Mouse (Mus musculus): ENCODE results near the gene Ccdc60. TPM values are rescaled to one million over a fixed set of nuclear protein-coding genes. Genes with fewer than 3 reads are reported as not detected.
"Not testable (repeated sequence)": the region's sequence is repeated elsewhere in the genome, so short reads cannot be mapped to it uniquely, and the experiment has no call there.

Gene Ccdc60
- total and polyA plus RNA-seq, 2 experiments from 2014 or later, result 0.11 TPM; not detected in 1

- ATAC-seq (ENCODE audit: insufficient read depth, low read depth) (no peak), DNase-seq (ENCODE audit: low spot score) (no peak)
- WGBS, result 68% methylated on average over 11 of the region's 11 CpGs
- Histone ChIP-seq H3K4me2 (ENCODE audit: low read depth, low read length) (no peak overlapping the region), H3K9me3 (replicated peaks; ENCODE audit: control insufficient read depth, low read length) (no peaks in the 10 kb centered on the region), H3K9ac (replicated peaks; ENCODE audit: low read depth, low read length) (no peak overlapping the region), H3K27me3 (ENCODE audit: control insufficient read depth, insufficient read depth, low read length) (no peaks in the 10 kb centered on the region), H3K4me3 (ENCODE audit: low read depth, low read length) (no peak overlapping the region), H3K4me1 (ENCODE audit: control insufficient read depth, insufficient read depth) (no peaks in the 10 kb centered on the region), H3K27ac (ENCODE audit: low read depth) (no peak overlapping the region), H3K36me3 (replicated peaks; ENCODE audit: control insufficient read depth, insufficient read depth, low read length) (no peaks in the 10 kb centered on the region)
- TF ChIP-seq EP300 (IDR thresholded peaks at IDR 0.05; ENCODE audit: low read depth) (no peak), CTCF (IDR thresholded peaks at IDR 0.05; ENCODE audit: low read depth) (no peak)
Observed at GRCm38 (mm10) chr5:116165203-116165888, 123.4 kb downstream of the Ccdc60 start.

DNA sequence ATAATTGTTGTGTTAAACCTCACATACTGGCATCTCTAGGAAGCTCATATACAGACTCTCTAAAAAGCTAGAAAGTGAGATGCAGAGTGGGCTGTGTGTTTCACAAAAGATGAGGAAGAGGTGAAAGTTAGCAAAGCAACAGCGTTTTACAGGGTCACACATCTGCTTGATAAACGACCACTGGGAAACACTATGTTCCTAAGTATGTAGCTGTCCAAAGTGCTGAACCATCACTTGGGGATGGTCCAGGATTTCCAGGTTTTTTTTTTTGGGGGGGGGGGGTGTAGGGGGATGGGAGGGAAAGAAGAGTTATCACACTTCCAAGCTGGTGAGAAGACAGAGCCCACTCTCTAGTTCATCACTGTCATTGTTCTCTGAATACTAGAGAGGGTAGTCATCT, 134.0 kb downstream of the Ccdc60 start:
- H3K4me3 ChIP-seq (ENCODE audit: low read depth, low read length), result no peak overlapping the region
- no peak for ATAC-seq (ENCODE audit: insufficient read depth, low read depth)
- no peaks in the 10 kb centered on the region for H3K27me3 ChIP-seq (ENCODE audit: control insufficient read depth, insufficient read depth, low read length)
- H3K36me3 ChIP-seq (replicated peaks; ENCODE audit: control insufficient read depth, insufficient read depth, low read length), result no peaks in the 10 kb centered on the region
- H3K4me2 ChIP-seq (ENCODE audit: low read depth, low read length), result no peak overlapping the region
- H3K27ac ChIP-seq (ENCODE audit: low read depth), result no peak overlapping the region
- no peaks in the 10 kb centered on the region for H3K4me1 ChIP-seq (ENCODE audit: control insufficient read depth, insufficient read depth)
- TF ChIP-seq CTCF (IDR thresholded peaks at IDR 0.05; ENCODE audit: low read depth) (no peak), EP300 (IDR thresholded peaks at IDR 0.05; ENCODE audit: low read depth) (no peak)
- 24% methylated on average over 2 of the region's 2 CpGs for whole genome bisulfite sequencing
- no peak overlapping the region for H3K9ac ChIP-seq (replicated peaks; ENCODE audit: low read depth, low read length)
- H3K9me3 ChIP-seq (replicated peaks; ENCODE audit: control insufficient read depth, low read length), result no peaks in the 10 kb centered on the region
- DNase-seq (ENCODE audit: low spot score), result no peak

DNA sequence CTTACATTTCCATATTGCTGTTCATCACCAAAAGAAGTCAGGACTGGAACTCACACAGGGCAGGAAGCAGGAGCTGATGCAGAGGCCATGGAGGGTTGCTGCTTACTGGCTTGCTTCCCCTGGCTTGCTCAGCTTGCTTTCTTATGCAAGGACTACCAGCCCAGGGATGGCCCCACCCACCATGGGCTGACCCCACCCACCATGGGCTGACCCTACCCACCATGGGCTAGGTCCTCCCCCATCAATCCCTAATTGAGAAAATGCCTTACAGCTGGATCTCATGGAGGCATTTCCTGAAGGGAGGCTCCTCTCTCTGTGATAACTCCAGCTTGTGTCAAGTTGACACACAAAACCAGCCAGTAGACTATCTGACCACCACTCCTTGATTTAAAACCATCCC, 142.3 kb downstream of the Ccdc60 start:
- ATAC-seq (ENCODE audit: insufficient read depth, low read depth); DNase-seq (ENCODE audit: low spot score); H3K9ac ChIP-seq (replicated peaks; ENCODE audit: low read depth, low read length); H3K27me3 ChIP-seq (ENCODE audit: control insufficient read depth, insufficient read depth, low read length); H3K4me2 ChIP-seq (ENCODE audit: low read depth, low read length); H3K36me3 ChIP-seq (replicated peaks; ENCODE audit: control insufficient read depth, insufficient read depth, low read length); H3K4me3 ChIP-seq (ENCODE audit: low read depth, low read length); H3K4me1 ChIP-seq (ENCODE audit: control insufficient read depth, insufficient read depth); H3K27ac ChIP-seq (ENCODE audit: low read depth); H3K9me3 ChIP-seq (replicated peaks; ENCODE audit: control insufficient read depth, low read length): not testable (repeated sequence)

GRCm38 (mm10) chr5:116144711-116145110, 144.1 kb downstream of the Ccdc60 start:
- H3K4me1 ChIP-seq (ENCODE audit: control insufficient read depth, insufficient read depth), result no peaks in the 10 kb centered on the region
- H3K4me3 ChIP-seq (ENCODE audit: low read depth, low read length), result no peak overlapping the region
- H3K36me3 ChIP-seq (replicated peaks; ENCODE audit: control insufficient read depth, insufficient read depth, low read length), result no peaks in the 10 kb centered on the region
- H3K27ac ChIP-seq (ENCODE audit: low read depth), result no peak overlapping the region
- DNase-seq (ENCODE audit: low spot score), result no peak
- ATAC-seq (ENCODE audit: insufficient read depth, low read depth), result no peak
- TF ChIP-seq CTCF (IDR thresholded peaks at IDR 0.05; ENCODE audit: low read depth) (no peak), EP300 (IDR thresholded peaks at IDR 0.05; ENCODE audit: low read depth) (no peak)
- no peaks in the 10 kb centered on the region for H3K27me3 ChIP-seq (ENCODE audit: control insufficient read depth, insufficient read depth, low read length)
- H3K9me3 ChIP-seq (replicated peaks; ENCODE audit: control insufficient read depth, low read length), result no peaks in the 10 kb centered on the region
- no peak overlapping the region for H3K4me2 ChIP-seq (ENCODE audit: low read depth, low read length)
- 60% methylated on average over 12 of the region's 12 CpGs for whole genome bisulfite sequencing
- H3K9ac ChIP-seq (replicated peaks; ENCODE audit: low read depth, low read length), result no peak overlapping the region

GRCm38 (mm10) chr5:116140682-116141081, 148.1 kb downstream of the Ccdc60 start:
- no peak for ATAC-seq (ENCODE audit: insufficient read depth, low read depth)
- H3K4me3 ChIP-seq (ENCODE audit: low read depth, low read length), result no peak overlapping the region
- no peak overlapping the region for H3K27ac ChIP-seq (ENCODE audit: low read depth)
- TF ChIP-seq EP300 (IDR thresholded peaks at IDR 0.05; ENCODE audit: low read depth) (no peak), CTCF (IDR thresholded peaks at IDR 0.05; ENCODE audit: low read depth) (no peak)
- DNase-seq (ENCODE audit: low spot score), result no peak
- 41% methylated on average over 1 of the region's 2 CpGs for WGBS
- H3K9me3 ChIP-seq (replicated peaks; ENCODE audit: control insufficient read depth, low read length), result no peaks in the 10 kb centered on the region
- no peaks in the 10 kb centered on the region for H3K27me3 ChIP-seq (ENCODE audit: control insufficient read depth, insufficient read depth, low read length)
- H3K4me2 ChIP-seq (ENCODE audit: low read depth, low read length), result no peak overlapping the region
- no peaks in the 10 kb centered on the region for H3K4me1 ChIP-seq (ENCODE audit: control insufficient read depth, insufficient read depth)
- no peaks in the 10 kb centered on the region for H3K36me3 ChIP-seq (replicated peaks; ENCODE audit: control insufficient read depth, insufficient read depth, low read length)
- no peak overlapping the region for H3K9ac ChIP-seq (replicated peaks; ENCODE audit: low read depth, low read length)

- 10% methylated on average over 11 of the region's 11 CpGs for WGBS
- H3K36me3 ChIP-seq (replicated peaks; ENCODE audit: control insufficient read depth, insufficient read depth, low read length), result no peaks in the 10 kb centered on the region
- H3K27me3 ChIP-seq (ENCODE audit: control insufficient read depth, insufficient read depth, low read length), result no peaks in the 10 kb centered on the region
- ATAC-seq (ENCODE audit: insufficient read depth, low read depth) (peak; percentile 49; the same call in 1 of the 2 replicates), DNase-seq (ENCODE audit: low spot score) (peak; percentile 68)
- no peak overlapping the region for H3K4me3 ChIP-seq (ENCODE audit: low read depth, low read length)
- TF ChIP-seq CTCF (IDR thresholded peaks at IDR 0.05; ENCODE audit: low read depth) (peak; percentile 94), EP300 (IDR thresholded peaks at IDR 0.05; ENCODE audit: low read depth) (no peak)
- no peak overlapping the region for H3K4me2 ChIP-seq (ENCODE audit: low read depth, low read length)
- H3K27ac ChIP-seq (ENCODE audit: low read depth), result no peak overlapping the region
- H3K9ac ChIP-seq (replicated peaks; ENCODE audit: low read depth, low read length), result no peak overlapping the region
- no peaks in the 10 kb centered on the region for H3K9me3 ChIP-seq (replicated peaks; ENCODE audit: control insufficient read depth, low read length)
- no peaks in the 10 kb centered on the region for H3K4me1 ChIP-seq (ENCODE audit: control insufficient read depth, insufficient read depth)
Observed at GRCm38 (mm10) chr5:116123344-116123743, 165.4 kb downstream of the Ccdc60 start.

All from heart, postnatal 0 days (tissue).